Mouse (Mus musculus): ENCODE results near the gene Polr3f.

GRCm38 (mm10) chr2:144526981-144527820, at the start of gene Polr3f, which contains the start of gene Dzank1:
- TF ChIP-seq POLR2A (IDR thresholded peaks at IDR 0.05; ENCODE audit: insufficient read depth, low read depth, low read length) (no peak; the same call in none of the 2 replicates), CTCF (IDR thresholded peaks at IDR 0.05; ENCODE audit: insufficient read depth, low read depth, low read length) (no peak)

Measured in olfactory bulb, adult 2 months (tissue).